Mouse (Mus musculus) neural tube, embryonic 15.5 days (tissue): ENCODE measurements around the gene Micu1. TPM values are rescaled to one million over a fixed set of nuclear protein-coding genes. Genes with fewer than 3 reads are reported as not detected.
A peak's percentile ranks its signal among the peaks of the same experiment; 100 is the strongest.

Source experiments
- ATAC-seq: fragments of 200-750 bp; cut with Nextera tagmentation; 2 replicates; pipeline ENCODE4 v1.8.0; 2017; ENCODE audit warnings: mild to moderate bottlenecking, moderate TSS enrichment, moderate library complexity; ENCODE audit not compliant: low FRiP score
- H3K27ac ChIP-seq: fragments of 300-500 bp; sonication (generic); replicated peaks from 2 replicates; pipeline ENCODE4 v1.5.1; 2015; ENCODE audit warnings: mild to moderate bottlenecking, inconsistent platforms
- H3K27me3 ChIP-seq: fragments of 300-500 bp; sonication (generic); replicated peaks from 2 replicates; pipeline ENCODE4 v1.6.1; 2015; ENCODE audit warnings: inconsistent platforms
- H3K36me3 ChIP-seq: fragments of 300-500 bp; sonication (generic); 2 replicates; pipeline ENCODE4 v1.6.1; 2015; ENCODE audit warnings: inconsistent platforms
- H3K4me1 ChIP-seq: fragments of 300-500 bp; sonication (generic); 2 replicates; pipeline ENCODE4 v1.6.1; 2015; ENCODE audit warnings: inconsistent platforms
- H3K4me2 ChIP-seq: fragments of 300-500 bp; sonication (generic); 2 replicates; pipeline ENCODE4 v1.6.1; 2015; ENCODE audit warnings: inconsistent platforms, mild to moderate bottlenecking, moderate library complexity
- H3K4me3 ChIP-seq: fragments of 300-500 bp; sonication (generic); replicated peaks from 2 replicates; pipeline ENCODE4 v1.5.1; 2015; ENCODE audit warnings: mild to moderate bottlenecking, inconsistent platforms
- H3K9ac ChIP-seq: fragments of 300-500 bp; sonication (generic); replicated peaks from 2 replicates; pipeline ENCODE4 v1.6.1; 2015; ENCODE audit warnings: mild to moderate bottlenecking, inconsistent platforms
- H3K9me3 ChIP-seq: fragments of 300-500 bp; sonication (generic); replicated peaks from 2 replicates; pipeline ENCODE4 v1.6.1; 2016; ENCODE audit warnings: inconsistent platforms
- WGBS: fragments of 180-500 bp; shearing (Covaris S2); methylation state at CpG from one replicate; pipeline ENCODE4 v1.1.7; 2015; ENCODE audit warnings: mixed read lengths; 5-methylcytosine and 5-hydroxymethylcytosine counted together
- polyA plus RNA-seq: library from polyadenylated mRNA; unstranded; fragments of >200 nt; fragmentation: Nextera tagmentation; extraction: Ambion mirVana; gene quantifications from 2 replicates; pipeline ENCODE4 v1.2.1, GENCODE M21; 2015

Gene Micu1
- polyA plus RNA-seq, 1 experiment from 2014 or later = 92.6 TPM

DNA sequence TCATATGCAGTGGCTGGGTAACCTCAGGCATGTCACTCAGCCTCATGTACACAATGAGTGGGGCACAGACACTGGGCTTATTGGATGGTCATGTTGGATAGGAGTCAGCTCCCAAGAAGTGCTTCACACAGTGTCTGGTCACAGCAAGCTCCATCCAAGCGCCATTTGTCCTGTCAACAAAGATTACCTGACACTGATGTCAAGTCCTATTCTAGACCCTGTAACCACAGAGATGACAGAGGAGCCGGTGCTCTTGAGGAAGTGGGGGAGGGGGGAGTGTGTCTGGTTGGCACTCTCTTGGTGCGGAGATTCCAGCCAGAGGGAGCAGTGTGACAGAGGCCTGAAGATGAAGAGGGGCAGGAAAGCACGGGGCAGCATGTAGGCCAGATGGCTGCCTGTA lies 198.7 kb downstream of the Micu1 start:
- Histone ChIP-seq H3K4me2 (no peak overlapping the region), H3K27ac (peak overlapping the region; percentile 96), H3K4me3 (no peak overlapping the region), H3K9me3 (no peaks in the 10 kb centered on the region), H3K27me3 (no peaks in the 10 kb centered on the region), H3K4me1 (peaks cover 78% of the 10 kb centered on the region), H3K36me3 (peaks cover 4% of the 10 kb centered on the region), H3K9ac (no peak overlapping the region)
- no peak for ATAC-seq
- 50% methylated on average over 4 of the region's 4 CpGs for WGBS

DNA sequence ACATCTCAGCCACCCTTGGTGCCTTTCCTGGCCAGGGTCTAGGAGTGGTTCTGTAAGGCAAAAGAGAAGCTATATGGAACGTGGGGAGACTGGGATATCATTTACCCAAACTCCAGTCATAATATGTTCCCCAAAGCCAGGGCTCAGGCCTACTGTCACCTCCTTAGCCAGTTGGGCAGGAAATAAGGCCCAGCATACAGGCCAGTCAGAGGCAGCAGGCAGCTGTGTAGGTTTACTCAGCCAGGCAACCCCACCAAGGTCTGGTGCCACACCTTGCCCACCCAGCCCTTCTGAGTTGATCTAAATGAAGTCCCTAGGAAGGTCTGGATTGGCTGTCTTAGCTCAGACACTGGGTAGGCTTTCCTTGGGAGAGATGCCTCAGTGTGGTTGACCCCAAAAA lies 199.2 kb downstream of the Micu1 start:
- no peak overlapping the region for H3K9ac ChIP-seq
- ATAC-seq = no peak
- H3K9me3 ChIP-seq = no peaks in the 10 kb centered on the region
- H3K4me3 ChIP-seq = no peak overlapping the region
- H3K27ac ChIP-seq = 0 out of 2 replicates have a peak overlapping the region, but pooled peaks have one; percentile 2
- no peaks in the 10 kb centered on the region for H3K36me3 ChIP-seq
- no peaks in the 10 kb centered on the region for H3K27me3 ChIP-seq
- peaks cover 73% of the 10 kb centered on the region for H3K4me1 ChIP-seq
- 90% methylated on average over 1 of the region's 1 CpGs for WGBS
- no peak overlapping the region for H3K4me2 ChIP-seq

DNA sequence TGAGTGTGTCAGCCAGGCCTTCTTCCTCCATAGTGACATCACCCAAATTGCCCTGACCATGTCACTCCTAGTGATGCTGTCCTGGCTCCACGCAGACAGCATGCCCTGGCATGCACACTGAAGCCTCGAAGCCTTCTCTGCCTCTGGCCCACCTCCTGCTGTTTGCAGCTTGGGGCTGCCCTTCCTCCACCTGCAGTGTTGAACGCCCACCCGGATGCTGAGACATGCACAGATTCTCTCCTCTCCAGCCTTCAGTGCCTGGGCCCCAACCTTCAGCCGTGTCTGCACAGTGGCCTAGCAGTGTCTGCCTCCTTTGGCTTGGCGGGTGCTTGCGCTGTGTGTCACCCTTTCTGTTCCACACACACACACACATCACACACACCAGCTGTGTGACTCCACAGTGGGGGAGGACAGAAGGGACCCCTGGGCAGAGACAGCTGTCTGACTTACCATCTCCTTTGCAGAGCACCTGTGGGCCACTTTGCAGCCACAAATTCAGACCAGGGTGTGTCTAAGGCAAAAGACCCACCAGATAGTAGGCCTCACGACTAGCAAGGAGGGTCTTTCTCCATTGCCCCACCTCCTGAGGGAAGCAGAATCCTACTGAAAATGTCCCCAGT lies 199.8 kb downstream of the Micu1 start:
- Histone ChIP-seq H3K27me3 (no peaks in the 10 kb centered on the region), H3K4me3 (no peak overlapping the region), H3K9me3 (no peaks in the 10 kb centered on the region), H3K4me2 (no peak overlapping the region), H3K9ac (no peak overlapping the region), H3K36me3 (no peaks in the 10 kb centered on the region), H3K4me1 (peaks cover 67% of the 10 kb centered on the region), H3K27ac (0 out of 2 replicates have a peak overlapping the region, but pooled peaks have one; percentile 51)
- no peak for ATAC-seq
- 60% methylated on average over 8 of the region's 8 CpGs for WGBS

DNA sequence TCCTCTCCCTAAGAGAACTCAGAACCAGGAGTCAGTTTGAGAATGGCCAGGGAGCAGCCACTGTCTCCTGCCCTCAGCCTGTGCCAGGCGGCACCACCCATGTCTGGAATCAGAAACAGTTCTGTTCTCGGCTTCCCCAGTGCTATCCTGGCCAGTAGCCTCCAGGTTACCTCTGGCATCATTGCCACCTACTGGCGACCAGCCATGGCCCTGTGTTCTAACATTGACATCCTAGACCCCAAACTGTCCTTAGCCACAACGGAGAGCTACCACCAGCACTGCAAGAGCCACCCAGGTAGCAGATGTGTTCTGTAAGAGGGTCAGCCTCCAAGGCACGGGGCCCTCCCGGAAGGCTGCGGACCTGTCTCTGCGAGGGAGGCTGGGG lies 200.3 kb downstream of the Micu1 start:
- Histone ChIP-seq H3K4me1 (peaks cover 62% of the 10 kb centered on the region), H3K9me3 (no peaks in the 10 kb centered on the region), H3K27ac (no peak overlapping the region), H3K36me3 (no peaks in the 10 kb centered on the region), H3K4me3 (no peak overlapping the region), H3K27me3 (no peaks in the 10 kb centered on the region), H3K9ac (no peak overlapping the region), H3K4me2 (no peak overlapping the region)
- ATAC-seq = no peak
- whole genome bisulfite sequencing = 71% methylated on average over 8 of the region's 8 CpGs

DNA sequence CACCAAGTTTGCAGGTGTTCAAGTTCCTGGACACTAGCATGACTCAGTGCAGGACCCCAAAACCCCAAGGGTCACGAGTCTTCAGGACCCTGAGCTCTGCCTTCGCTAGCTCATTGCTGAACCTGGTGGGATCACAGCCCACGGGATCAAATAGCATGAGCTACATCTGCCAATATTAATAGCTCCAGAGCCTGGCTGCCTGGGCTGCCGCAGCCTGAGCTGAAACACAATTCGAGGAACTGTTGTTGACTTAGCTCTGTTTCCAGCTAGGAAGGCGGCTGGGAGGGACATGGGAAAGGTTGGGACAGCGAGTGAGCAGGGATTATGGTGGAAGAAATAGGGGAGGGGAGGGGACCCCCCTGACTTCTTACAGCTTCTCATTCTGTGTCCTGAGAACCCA lies 200.9 kb downstream of the Micu1 start:
- H3K27ac ChIP-seq = peak overlapping the region; percentile 45
- no peak overlapping the region for H3K4me2 ChIP-seq
- 74% methylated on average over 7 of the region's 7 CpGs for WGBS
- no peak for ATAC-seq
- H3K9me3 ChIP-seq = no peaks in the 10 kb centered on the region
- H3K27me3 ChIP-seq = no peaks in the 10 kb centered on the region
- no peaks in the 10 kb centered on the region for H3K36me3 ChIP-seq
- H3K9ac ChIP-seq = no peak overlapping the region
- H3K4me1 ChIP-seq = peaks cover 61% of the 10 kb centered on the region
- H3K4me3 ChIP-seq = no peak overlapping the region

DNA sequence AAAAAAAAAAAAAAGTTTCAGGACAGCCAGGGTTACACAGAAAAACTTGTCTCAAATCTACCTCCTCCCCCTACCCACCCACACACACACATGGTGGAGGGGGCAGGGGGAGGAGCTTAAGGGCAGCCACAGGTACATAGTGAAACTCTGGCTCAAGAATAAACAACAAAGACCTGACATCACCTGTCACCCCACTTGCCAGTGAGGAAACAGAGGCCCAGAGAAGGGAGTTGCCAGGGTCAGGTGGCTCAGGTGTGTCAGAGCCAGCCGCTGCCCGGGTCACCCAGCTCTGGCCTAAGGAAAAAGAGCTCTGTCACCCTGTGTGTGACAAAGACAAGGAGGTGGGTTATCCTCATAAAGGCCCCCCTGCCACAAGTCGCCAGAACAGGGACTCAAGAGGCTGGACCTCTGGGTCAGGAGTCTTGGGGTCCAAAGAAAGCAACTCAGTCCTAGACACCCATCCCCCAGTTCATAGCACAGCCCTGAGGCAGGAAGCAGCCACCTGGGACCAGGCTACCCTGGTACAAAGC lies 204.9 kb downstream of the Micu1 start:
- 72% methylated on average over 3 of the region's 3 CpGs for WGBS
- no peak overlapping the region for H3K9ac ChIP-seq
- no peak overlapping the region for H3K4me3 ChIP-seq
- H3K27ac ChIP-seq = no peak overlapping the region
- no peaks in the 10 kb centered on the region for H3K36me3 ChIP-seq
- no peak for ATAC-seq
- peaks cover 45% of the 10 kb centered on the region for H3K4me1 ChIP-seq
- H3K4me2 ChIP-seq = no peak overlapping the region
- H3K9me3 ChIP-seq = no peaks in the 10 kb centered on the region
- no peaks in the 10 kb centered on the region for H3K27me3 ChIP-seq

DNA sequence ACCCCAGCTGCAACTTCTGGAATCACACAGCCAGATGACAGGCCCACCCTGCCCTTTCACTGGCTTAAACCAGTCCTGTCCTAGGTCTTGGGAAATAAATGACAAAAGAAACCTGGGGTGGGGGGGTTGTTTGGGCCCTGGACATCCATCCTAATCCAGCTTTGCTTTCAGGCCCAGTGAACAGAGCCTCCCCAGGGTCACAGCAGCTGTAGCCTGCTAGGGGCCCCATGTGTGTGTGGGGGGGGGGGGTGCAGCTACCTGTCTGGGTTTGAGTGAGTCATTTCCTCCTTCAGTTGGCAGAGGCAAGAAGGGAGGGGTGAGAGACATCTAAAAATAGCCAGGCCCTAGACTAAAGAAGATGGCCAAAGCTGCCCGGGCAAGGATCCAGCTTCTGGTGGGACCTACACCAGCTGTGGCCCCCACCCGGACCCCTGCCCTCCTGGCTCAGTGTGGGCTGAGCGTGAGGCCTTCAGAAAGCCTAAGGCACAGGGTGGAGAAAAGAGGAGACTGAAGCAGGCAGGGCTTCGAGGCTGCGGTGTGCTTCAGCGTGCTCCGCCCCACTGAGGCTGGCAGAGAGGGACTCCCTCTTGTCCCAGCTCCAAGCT lies 205.5 kb downstream of the Micu1 start:
- Histone ChIP-seq H3K4me2 (no peak overlapping the region), H3K27me3 (no peaks in the 10 kb centered on the region), H3K36me3 (no peaks in the 10 kb centered on the region), H3K9ac (no peak overlapping the region), H3K27ac (no peak overlapping the region), H3K4me1 (peaks cover 39% of the 10 kb centered on the region), H3K9me3 (no peaks in the 10 kb centered on the region), H3K4me3 (no peak overlapping the region)
- ATAC-seq = no peak
- 41% methylated on average over 7 of the region's 7 CpGs for WGBS

DNA sequence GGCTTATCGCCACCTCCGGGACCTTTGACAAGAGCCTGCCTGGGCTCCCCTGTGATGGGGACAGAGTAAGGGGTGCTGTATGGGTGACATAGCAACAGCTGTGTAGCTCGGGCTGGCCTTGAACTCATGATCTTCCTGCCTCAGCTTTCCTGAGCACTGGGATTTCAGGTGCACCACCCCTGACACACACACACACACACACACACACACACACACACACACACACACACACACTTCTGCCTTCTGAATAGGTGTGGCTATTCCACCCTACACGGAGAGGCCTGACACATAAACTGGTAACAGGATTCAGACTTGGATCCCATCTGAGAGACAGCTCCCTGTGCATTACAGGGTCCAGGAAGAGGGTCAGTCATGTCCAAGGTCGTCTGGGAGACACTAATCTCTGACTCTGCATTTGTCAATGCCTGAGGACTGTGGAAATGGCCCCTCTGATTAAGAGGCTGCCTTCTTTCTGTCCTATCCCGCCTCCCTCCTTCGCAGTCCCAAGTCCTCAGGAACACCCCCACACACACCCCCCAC lies 206.6 kb downstream of the Micu1 start:
- Histone ChIP-seq H3K36me3 (no peaks in the 10 kb centered on the region), H3K4me1 (peaks cover 29% of the 10 kb centered on the region), H3K27me3 (no peaks in the 10 kb centered on the region), H3K9me3 (no peaks in the 10 kb centered on the region), H3K9ac (no peak overlapping the region), H3K4me3 (no peak overlapping the region), H3K27ac (peak overlapping the region; percentile 30), H3K4me2 (0 out of 2 replicates have a peak overlapping the region, but pooled peaks have one; percentile 29)
- ATAC-seq = no peak
- 59% methylated on average over 7 of the region's 7 CpGs for WGBS

DNA sequence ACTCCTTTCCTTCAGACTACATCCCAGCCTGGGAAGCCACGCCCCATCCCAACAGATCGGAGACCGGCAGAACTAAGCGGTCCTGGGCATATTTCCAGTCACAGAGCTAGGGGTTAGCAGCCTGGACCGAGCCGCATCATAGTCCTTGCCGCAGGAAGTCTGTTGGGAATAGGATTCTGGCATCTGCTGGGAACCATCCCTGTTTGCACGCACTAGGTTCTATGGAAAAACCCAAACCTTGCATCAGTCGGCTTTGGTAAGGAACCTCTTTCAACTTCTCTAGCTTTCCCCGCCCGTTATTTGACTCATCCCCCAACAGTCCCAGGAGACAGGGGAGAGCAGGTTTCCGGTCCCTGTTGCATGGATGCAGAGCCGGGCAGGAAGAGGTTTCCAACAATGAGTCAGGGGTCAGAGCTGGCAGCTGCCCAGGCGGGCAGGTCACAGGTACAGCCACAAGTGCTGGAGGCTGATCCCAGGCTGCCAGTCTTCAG lies 207.1 kb downstream of the Micu1 start:
- Histone ChIP-seq H3K4me2 (peak overlapping the region; percentile 29), H3K27ac (peak overlapping the region; percentile 30), H3K36me3 (no peaks in the 10 kb centered on the region), H3K9ac (no peak overlapping the region), H3K4me3 (no peak overlapping the region), H3K9me3 (no peaks in the 10 kb centered on the region), H3K4me1 (peaks cover 29% of the 10 kb centered on the region), H3K27me3 (no peaks in the 10 kb centered on the region)
- WGBS = 10% methylated on average over 14 of the region's 14 CpGs
- ATAC-seq = 0 out of 2 replicates have a peak, but pooled peaks have one; percentile 12

DNA sequence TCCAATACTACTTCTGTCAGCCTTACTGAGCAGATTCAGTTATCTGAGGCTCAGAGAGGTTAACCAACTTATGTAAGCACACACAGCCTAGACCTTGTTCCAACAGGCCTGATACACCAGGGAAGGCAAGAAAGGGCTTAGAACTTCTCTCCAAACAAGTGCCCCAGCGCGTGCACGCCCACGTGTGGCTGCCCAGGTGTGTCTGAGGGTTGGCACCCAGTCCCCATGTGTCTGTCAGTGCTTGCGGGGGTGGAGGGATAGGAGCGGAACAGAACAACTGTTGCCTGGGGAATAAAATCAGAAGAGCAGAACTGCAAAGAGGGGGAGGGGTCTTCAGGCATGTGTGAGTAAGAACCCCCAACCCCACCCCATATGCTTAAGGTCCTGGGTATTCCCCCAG lies 208.8 kb downstream of the Micu1 start:
- Histone ChIP-seq H3K27ac (no peak overlapping the region), H3K36me3 (no peaks in the 10 kb centered on the region), H3K27me3 (no peaks in the 10 kb centered on the region), H3K4me2 (peak overlapping the region; percentile 50), H3K4me1 (peaks cover 31% of the 10 kb centered on the region), H3K9ac (no peak overlapping the region), H3K4me3 (no peak overlapping the region), H3K9me3 (no peaks in the 10 kb centered on the region)
- 36% methylated on average over 6 of the region's 6 CpGs for WGBS
- no peak for ATAC-seq

DNA sequence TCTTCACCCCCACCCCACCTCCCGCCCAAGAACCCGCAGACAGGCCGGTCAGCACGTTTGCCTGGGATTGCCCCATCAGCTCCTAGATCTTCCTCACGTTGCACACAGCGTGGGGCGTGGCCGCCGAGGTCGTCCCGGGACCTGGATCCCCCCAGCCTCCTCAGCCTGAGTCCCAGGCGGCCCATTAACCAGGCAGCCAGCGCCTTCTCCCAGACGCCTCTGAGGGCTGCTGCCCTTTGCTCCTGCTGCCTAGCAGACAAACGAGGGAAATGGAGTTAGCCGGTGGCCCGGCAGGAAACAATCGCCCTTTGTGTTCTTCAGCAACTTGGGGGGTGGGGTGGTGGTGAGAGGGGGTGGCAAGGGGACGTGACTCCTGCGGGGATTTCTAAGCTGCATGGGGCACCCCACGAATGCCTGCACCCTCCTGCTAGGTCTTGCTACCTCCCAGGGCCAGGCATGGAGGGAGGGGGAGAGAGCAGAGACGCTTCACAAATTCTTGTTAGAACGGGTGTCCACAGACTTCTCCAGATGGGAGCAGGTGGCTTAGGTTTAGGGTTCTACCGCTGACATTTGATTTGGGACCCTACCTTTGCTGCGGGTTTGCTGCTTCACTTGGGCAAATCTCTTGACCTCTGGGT lies 209.4 kb downstream of the Micu1 start:
- H3K9me3 ChIP-seq = no peaks in the 10 kb centered on the region
- H3K4me1 ChIP-seq = peaks cover 37% of the 10 kb centered on the region
- no peak overlapping the region for H3K27ac ChIP-seq
- no peaks in the 10 kb centered on the region for H3K36me3 ChIP-seq
- peak overlapping the region; percentile 50 for H3K4me2 ChIP-seq
- ATAC-seq = no peak
- WGBS = 6% methylated on average over 25 of the region's 25 CpGs
- H3K27me3 ChIP-seq = no peaks in the 10 kb centered on the region
- 0 out of 2 replicates have a peak overlapping the region, but pooled peaks have one; percentile 8 for H3K9ac ChIP-seq
- no peak overlapping the region for H3K4me3 ChIP-seq
